Comparison of ENCODE assay signal across 15 mouse cellular contexts in the genomic region with DNA sequence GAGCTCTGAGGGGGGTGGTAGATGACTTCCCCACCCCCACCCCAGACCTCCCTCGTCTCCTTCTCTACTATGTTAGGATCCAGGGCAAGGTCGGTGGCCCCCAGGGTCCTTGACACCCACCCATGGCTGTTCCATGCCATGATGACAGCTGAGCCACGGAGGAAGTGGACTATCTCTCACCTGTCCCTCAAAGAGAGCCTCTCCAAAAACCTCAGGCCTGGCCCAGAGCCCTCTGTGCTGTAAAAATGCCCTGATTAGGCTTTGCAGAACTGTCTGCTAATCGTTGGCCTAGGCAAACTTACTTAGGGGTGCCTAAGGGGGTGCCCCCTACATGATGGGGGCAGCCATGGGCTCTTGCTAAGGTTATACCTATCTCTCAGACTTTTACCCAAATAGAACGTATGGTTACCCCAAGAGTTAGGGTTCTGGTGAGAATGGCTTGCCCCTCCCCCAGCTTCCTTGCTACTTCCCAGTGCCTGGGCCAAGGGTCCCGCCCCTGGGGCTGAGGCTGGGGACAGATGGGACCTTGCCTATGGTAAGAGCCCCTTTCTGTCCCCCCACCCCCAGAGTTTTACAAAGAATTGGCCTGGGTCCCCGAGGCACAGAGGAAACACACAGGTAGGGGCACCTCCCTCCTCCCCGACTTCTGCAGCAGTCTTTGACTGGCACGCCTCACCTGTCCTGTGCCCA. TPM values are rescaled to one million over a fixed set of nuclear protein-coding genes. Genes with fewer than 3 reads are reported as not detected.
DNase-seq lines count a peak whose midpoint lies in the region; ATAC-seq and TF ChIP-seq lines count a peak whose summit lies in the region.
"Had no signal": no experiment of that assay in that cellular context is flagged by ENCODE, and none has a peak within 500 bp of the region (broad histone marks: within the 10 kb centered on the region; RNA-seq: fewer than 3 reads in every experiment).

No protein-coding gene starts in this region.

- intact Hi-C loops in heart, postnatal 10 days (cut with DNase I), result loop anchor here (5.0 kb wide), 1 partner anchor 49 kb away; no protein-coding TSS in a partner anchor

- H3K27ac ChIP-seq in cortical plate, adult 2 months (ENCODE audit: insufficient read depth, low read length), result peak overlapping the region; percentile 78
- peak overlapping the region; percentile 68 for H3K27ac ChIP-seq in forebrain, embryonic 16.5 days (ENCODE audit: low read length)
- H3K27ac ChIP-seq in midbrain, embryonic 12.5 days (replicated peaks), result peak overlapping the region; percentile 98; the same call in 1 of the 2 replicates
- no peak overlapping the region for H3K27ac ChIP-seq in lung, postnatal 0 days (ENCODE audit: low read length)
- H3K27ac ChIP-seq: liver, embryonic 12.5 days; stomach, embryonic 15.5 days had no signal

- ATAC-seq in forebrain, embryonic 16.5 days, result no peak
- ATAC-seq in midbrain, embryonic 12.5 days (ENCODE audit: low FRiP score, low read depth), result no peak
- ATAC-seq in lung, postnatal 0 days, result no peak
- ATAC-seq: inflammation-experienced regulatory T-cells, adult 6 months; liver, embryonic 12.5 days had no signal

- 43% methylated on average over 9 of the region's 9 CpGs for whole genome bisulfite sequencing in forebrain, embryonic 16.5 days
- WGBS in midbrain, embryonic 12.5 days, result 54% methylated on average over 9 of the region's 9 CpGs
- WGBS in lung, postnatal 0 days, result 57% methylated on average over 9 of the region's 9 CpGs

- no peak for TF ChIP-seq CTCF in E14TG2a.4 (conservative IDR thresholded peaks at IDR 0.05; ENCODE audit: low read length)
- TF ChIP-seq CTCF in cortical plate, adult 2 months (IDR thresholded peaks at IDR 0.05; ENCODE audit: extremely low read depth, insufficient read depth, low read length), result no peak
- TF ChIP-seq CTCF in lung, postnatal 0 days (IDR thresholded peaks at IDR 0.05), result no peak

- no peak for TF ChIP-seq EP300 in lung, postnatal 0 days (IDR thresholded peaks at IDR 0.05)

- peaks cover 34% of the 10 kb centered on the region for H3K36me3 ChIP-seq in E14TG2a.4 (ENCODE audit: insufficient read depth, low read length)
- peaks cover 6% of the 10 kb centered on the region for H3K36me3 ChIP-seq in forebrain, embryonic 16.5 days (ENCODE audit: control insufficient read depth, insufficient read depth)
- peaks cover 39% of the 10 kb centered on the region for H3K36me3 ChIP-seq in midbrain, embryonic 12.5 days
- H3K36me3 ChIP-seq in lung, postnatal 0 days (ENCODE audit: insufficient read depth, low read length), result no peaks in the 10 kb centered on the region
- H3K36me3 ChIP-seq: heart, embryonic 12.5 days; liver, embryonic 12.5 days; stomach, embryonic 15.5 days had no signal

- peak overlapping the region; percentile 34 for H3K4me2 ChIP-seq in forebrain, embryonic 16.5 days (ENCODE audit: low read length)
- peak overlapping the region; percentile 24; the same call in 1 of the 2 replicates for H3K4me2 ChIP-seq in midbrain, embryonic 12.5 days (replicated peaks)
- H3K4me2 ChIP-seq in lung, postnatal 0 days (replicated peaks; ENCODE audit: low read depth, low read length), result no peak overlapping the region
- H3K4me2 ChIP-seq: heart, embryonic 12.5 days; stomach, embryonic 15.5 days had no signal

- no peaks in the 10 kb centered on the region for H3K9me3 ChIP-seq in E14TG2a.4 (ENCODE audit: low read length)
- H3K9me3 ChIP-seq in forebrain, embryonic 16.5 days (ENCODE audit: control insufficient read depth, low read length), result no peaks in the 10 kb centered on the region
- H3K9me3 ChIP-seq in midbrain, embryonic 12.5 days, result no peaks in the 10 kb centered on the region
- H3K9me3 ChIP-seq in lung, postnatal 0 days (ENCODE audit: low read length), result no peaks in the 10 kb centered on the region
- H3K9me3 ChIP-seq: heart, embryonic 12.5 days; liver, embryonic 12.5 days; stomach, embryonic 15.5 days had no signal

- peaks cover 77% of the 10 kb centered on the region for H3K4me1 ChIP-seq in E14TG2a.4 (replicated peaks; ENCODE audit: low read depth, low read length)
- peaks cover 21% of the 10 kb centered on the region for H3K4me1 ChIP-seq in cortical plate, adult 2 months (ENCODE audit: control insufficient read depth, insufficient read depth, low read length)
- H3K4me1 ChIP-seq in forebrain, embryonic 16.5 days (replicated peaks; ENCODE audit: control insufficient read depth, insufficient read depth, low read length), result peaks cover 85% of the 10 kb centered on the region
- peaks cover 83% of the 10 kb centered on the region for H3K4me1 ChIP-seq in midbrain, embryonic 12.5 days
- peaks cover 18% of the 10 kb centered on the region; the same call in 1 of the 2 replicates for H3K4me1 ChIP-seq in lung, postnatal 0 days (ENCODE audit: insufficient read depth, low read depth, low read length)

- no peak for TF ChIP-seq POLR2A in cortical plate, adult 2 months (IDR thresholded peaks at IDR 0.05; ENCODE audit: extremely low read depth, insufficient read depth, low read length)

- H3K27me3 ChIP-seq in E14TG2a.4 (ENCODE audit: insufficient read depth, low read length), result peaks cover 19% of the 10 kb centered on the region
- no peaks in the 10 kb centered on the region for H3K27me3 ChIP-seq in forebrain, embryonic 16.5 days (replicated peaks; ENCODE audit: control insufficient read depth, insufficient read depth, low read length)
- peaks cover 10% of the 10 kb centered on the region; the same call in 1 of the 2 replicates for H3K27me3 ChIP-seq in midbrain, embryonic 12.5 days
- no peaks in the 10 kb centered on the region for H3K27me3 ChIP-seq in lung, postnatal 0 days (replicated peaks; ENCODE audit: insufficient read depth, low read length)
- H3K27me3 ChIP-seq: stomach, embryonic 15.5 days had no signal

- peak overlapping the region; percentile 38; the same call in 1 of the 2 replicates for H3K9ac ChIP-seq in forebrain, embryonic 16.5 days (replicated peaks; ENCODE audit: low read depth, low read length)
- peak overlapping the region; percentile 24 for H3K9ac ChIP-seq in midbrain, embryonic 12.5 days (replicated peaks)
- no peak overlapping the region for H3K9ac ChIP-seq in lung, postnatal 0 days (replicated peaks; ENCODE audit: low read depth)
- H3K9ac ChIP-seq: heart, embryonic 12.5 days; liver, embryonic 12.5 days; stomach, embryonic 15.5 days had no signal

- no peak for DNase-seq in lung, postnatal 0 days (ENCODE audit: low spot score)
- no peak for DNase-seq in heart, postnatal 10 days
- DNase-seq in urinary bladder, postnatal 14 days (ENCODE audit: low spot score), result no peak
- DNase-seq: gastrocnemius, postnatal 14 days; kidney, postnatal 25 days; lung, postnatal 4 days had no signal

- H3K4me3 ChIP-seq in E14TG2a.4 (replicated peaks; ENCODE audit: low read length), result peak overlapping the region; percentile 66
- no peak overlapping the region for H3K4me3 ChIP-seq in cortical plate, adult 2 months (ENCODE audit: insufficient read depth, low read length)
- peak overlapping the region; percentile 11; the same call in 1 of the 2 replicates for H3K4me3 ChIP-seq in forebrain, embryonic 16.5 days (replicated peaks; ENCODE audit: low read length)
- 0 out of 2 replicates have a peak overlapping the region, but pooled peaks have one; percentile 5 for H3K4me3 ChIP-seq in midbrain, embryonic 12.5 days
- no peak overlapping the region for H3K4me3 ChIP-seq in lung, postnatal 0 days (ENCODE audit: low read depth, low read length)
- H3K4me3 ChIP-seq: heart, embryonic 12.5 days; liver, embryonic 12.5 days; myocyte; stomach, embryonic 15.5 days had no signal

RNA-seq across cellular contexts. Expression of a gene that starts 10.0 kb away (rescaled TPM):
- polyA plus RNA-seq in cortical plate, adult 2 months (2012; rRNA removed), result 59.6 and 65.1 TPM in 2 replicates
- polyA plus RNA-seq in forebrain, embryonic 16.5 days (2015; fragmentation: Nextera tagmentation; extraction: Ambion mirVana), result 259 and 270 TPM in 2 replicates
- polyA plus RNA-seq in midbrain, embryonic 12.5 days (2016; fragmentation: Nextera tagmentation; extraction: Ambion mirVana), result 115 and 119 TPM in 2 replicates
- 2.0 and 2.5 TPM in 2 replicates for polyA plus RNA-seq in lung, postnatal 0 days (2015; fragmentation: Nextera tagmentation; extraction: Ambion mirVana)
- 1 to 10 TPM in 1 of 2 experiments, under 1 TPM in 1; 0.45 to 2.1 TPM for total RNA-seq in heart, postnatal 10 days (2021)

RNA-seq across cellular contexts. Expression of a gene that starts 24.6 kb away (rescaled TPM):
- polyA plus RNA-seq in cortical plate, adult 2 months (2012; rRNA removed), result 40.8 and 44.7 TPM in 2 replicates
- 4.3 and 6.1 TPM in 2 replicates for polyA plus RNA-seq in forebrain, embryonic 16.5 days (2015; fragmentation: Nextera tagmentation; extraction: Ambion mirVana)
- 19.2 and 20.0 TPM in 2 replicates for polyA plus RNA-seq in midbrain, embryonic 12.5 days (2016; fragmentation: Nextera tagmentation; extraction: Ambion mirVana)
- polyA plus RNA-seq in lung, postnatal 0 days (2015; fragmentation: Nextera tagmentation; extraction: Ambion mirVana), result 222 and 246 TPM in 2 replicates
- total RNA-seq in heart, postnatal 10 days (2021), result 10 to 100 TPM; 21.2 to 27.8 TPM
- polyA plus RNA-seq: inflammation-experienced regulatory T-cells, adult 6 months had no signal

RNA-seq across cellular contexts. Expression of a gene that starts 32.0 kb away (rescaled TPM):
- 25.9 and 27.4 TPM in 2 replicates for polyA plus RNA-seq in cortical plate, adult 2 months (2012; rRNA removed)
- polyA plus RNA-seq in forebrain, embryonic 16.5 days (2015; fragmentation: Nextera tagmentation; extraction: Ambion mirVana), result 39.9 and 50.9 TPM in 2 replicates
- polyA plus RNA-seq in midbrain, embryonic 12.5 days (2016; fragmentation: Nextera tagmentation; extraction: Ambion mirVana), result 23.8 and 25.7 TPM in 2 replicates
- polyA plus RNA-seq in lung, postnatal 0 days (2015; fragmentation: Nextera tagmentation; extraction: Ambion mirVana), result 429 and 453 TPM in 2 replicates
- total RNA-seq in heart, postnatal 10 days (2021), result 10 to 100 TPM; 53.3 to 62.7 TPM

Comparison
In these comparisons a context has a peak if more than half of its experiments do, and no peak if none do; other contexts are left out.
1. H3K4me3 ChIP-seq: peak in E14TG2a.4 (single experiment), forebrain, embryonic 16.5 days (single experiment) and midbrain, embryonic 12.5 days (single experiment); none in cortical plate, adult 2 months (single experiment) and lung, postnatal 0 days (single experiment).
2. RNA of a gene that starts 10.0 kb away (polyA plus RNA-seq): 259 to 270 TPM in forebrain, embryonic 16.5 days, 115 to 119 TPM in midbrain, embryonic 12.5 days and 59.6 to 65.1 TPM in cortical plate, adult 2 months; 2.0 to 2.5 TPM in lung, postnatal 0 days; every median in the first group is over 10 times any median in the second.